In the genomic region with DNA sequence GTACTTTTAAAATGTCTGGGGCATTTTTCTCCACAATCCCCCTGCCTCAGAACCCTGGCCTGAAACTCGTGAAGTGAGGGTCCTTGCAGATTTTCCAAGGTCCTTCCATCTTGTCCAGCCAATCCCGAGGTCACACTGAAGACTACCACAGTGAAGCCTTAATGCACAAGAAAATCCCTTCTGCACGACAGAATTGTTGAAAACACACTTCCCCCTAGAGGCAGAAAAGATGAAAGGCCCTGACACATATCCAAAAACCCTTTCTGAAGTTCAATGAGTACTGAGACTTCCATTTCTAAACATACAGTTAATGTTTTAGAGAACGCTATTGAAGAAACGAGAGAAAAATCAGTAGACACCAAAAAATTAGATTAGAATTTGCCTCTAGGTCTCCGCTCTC, we compare ENCODE assay signal across 12 mouse cellular contexts. TPM values are rescaled to one million over a fixed set of nuclear protein-coding genes. Genes with fewer than 3 reads are reported as not detected.
DNase-seq lines count a peak whose midpoint lies in the region; ATAC-seq lines count a peak whose summit lies in the region.
"Had no signal": no experiment of that assay in that cellular context is flagged by ENCODE, and none has a peak within 500 bp of the region (broad histone marks: within the 10 kb centered on the region; RNA-seq: fewer than 3 reads in every experiment).

No protein-coding gene starts in this region.

- no peaks in the 10 kb centered on the region for H3K36me3 ChIP-seq in forebrain, embryonic 14.5 days (ENCODE audit: control insufficient read depth, insufficient read depth, low read length)
- H3K36me3 ChIP-seq in forebrain, embryonic 13.5 days (ENCODE audit: poor library complexity, severe bottlenecking), result no peaks in the 10 kb centered on the region
- H3K36me3 ChIP-seq: hindbrain, embryonic 10.5 days; midbrain, embryonic 10.5 days had no signal

- DNase-seq in forebrain, embryonic 14.5 days (ENCODE audit: low spot score), result peak; percentile 59
- peak; percentile 28 for DNase-seq in kidney, postnatal 14 days
- no peak for DNase-seq in kidney, postnatal 4 days
- DNase-seq in A20 (ENCODE audit: low read depth, low spot score) (peak; percentile 12), MN1 (ENCODE audit: low spot score) (no peak)
- peak; percentile 64 for DNase-seq in embryo, embryonic 11 days
- DNase-seq in cerebellum, postnatal 4 days (ENCODE audit: low spot score in 2 of 2), result no peak
- DNase-seq: adrenal gland, adult 8-10 months had no signal

- no peak for ATAC-seq in forebrain, embryonic 14.5 days
- ATAC-seq in forebrain, embryonic 13.5 days, result no peak
- ATAC-seq: CD4-positive, CD25-positive, alpha-beta regulatory T cell, adult 4 months had no signal

- H3K4me3 ChIP-seq in forebrain, embryonic 14.5 days (ENCODE audit: low read depth, low read length), result no peak overlapping the region
- no peak overlapping the region for H3K4me3 ChIP-seq in forebrain, embryonic 13.5 days
- H3K4me3 ChIP-seq: hindbrain, embryonic 10.5 days; midbrain, embryonic 10.5 days had no signal

- WGBS in forebrain, embryonic 14.5 days, result 42% methylated on average over 6 of the region's 6 CpGs
- 47% methylated on average over 6 of the region's 6 CpGs for WGBS in forebrain, embryonic 13.5 days

- H3K4me2 ChIP-seq in forebrain, embryonic 14.5 days (ENCODE audit: low read length), result no peak overlapping the region
- no peak overlapping the region for H3K4me2 ChIP-seq in forebrain, embryonic 13.5 days

- no peak overlapping the region for H3K27ac ChIP-seq in forebrain, embryonic 14.5 days (ENCODE audit: low read depth, low read length)
- no peak overlapping the region for H3K27ac ChIP-seq in forebrain, embryonic 13.5 days
- H3K27ac ChIP-seq: hindbrain, embryonic 10.5 days; midbrain, embryonic 10.5 days had no signal

- peaks cover 7% of the 10 kb centered on the region for H3K4me1 ChIP-seq in forebrain, embryonic 14.5 days (ENCODE audit: control insufficient read depth, insufficient read depth, low read length)
- peaks cover 20% of the 10 kb centered on the region for H3K4me1 ChIP-seq in forebrain, embryonic 13.5 days

- no peak overlapping the region for H3K9ac ChIP-seq in forebrain, embryonic 14.5 days (ENCODE audit: low read length)
- H3K9ac ChIP-seq in forebrain, embryonic 13.5 days, result no peak overlapping the region

- no peaks in the 10 kb centered on the region for H3K9me3 ChIP-seq in forebrain, embryonic 14.5 days (replicated peaks; ENCODE audit: control insufficient read depth, low read length)
- no peaks in the 10 kb centered on the region for H3K9me3 ChIP-seq in forebrain, embryonic 13.5 days (replicated peaks)
- H3K9me3 ChIP-seq: hindbrain, embryonic 10.5 days; midbrain, embryonic 10.5 days had no signal

- H3K27me3 ChIP-seq in forebrain, embryonic 14.5 days (replicated peaks; ENCODE audit: control insufficient read depth, insufficient read depth, low read length), result peaks cover 30% of the 10 kb centered on the region
- peaks cover 40% of the 10 kb centered on the region for H3K27me3 ChIP-seq in forebrain, embryonic 13.5 days

RNA-seq across cellular contexts. Expression of a gene that starts 2.8 kb away (rescaled TPM):
- 0.86 and 1.0 TPM in 2 replicates for polyA plus RNA-seq in forebrain, embryonic 14.5 days (2014; fragmentation: Nextera tagmentation; extraction: Ambion mirVana)
- polyA plus RNA-seq in forebrain, embryonic 13.5 days (2015; fragmentation: Nextera tagmentation; extraction: Ambion mirVana), result 0.59 and 1.6 TPM in 2 replicates
- polyA plus RNA-seq: CD4-positive, CD25-positive, alpha-beta regulatory T cell, adult 4 months had no signal

Comparison
In these comparisons a context has a peak if more than half of its experiments do, and no peak if none do; other contexts are left out.
1. DNase-seq: peak in forebrain, embryonic 14.5 days (single experiment), kidney, postnatal 14 days (single experiment), A20 (single experiment) and embryo, embryonic 11 days (single experiment); none in kidney, postnatal 4 days (0 of 2), MN1 (single experiment) and cerebellum, postnatal 4 days (0 of 2).